Mouse (Mus musculus): ENCODE measurements around the gene Lrmp. TPM values are rescaled to one million over a fixed set of nuclear protein-coding genes. Genes with fewer than 3 reads are reported as not detected.

Lrmp gene
- polyA plus RNA-seq, 1 experiment, result 1.6 TPM

DNA sequence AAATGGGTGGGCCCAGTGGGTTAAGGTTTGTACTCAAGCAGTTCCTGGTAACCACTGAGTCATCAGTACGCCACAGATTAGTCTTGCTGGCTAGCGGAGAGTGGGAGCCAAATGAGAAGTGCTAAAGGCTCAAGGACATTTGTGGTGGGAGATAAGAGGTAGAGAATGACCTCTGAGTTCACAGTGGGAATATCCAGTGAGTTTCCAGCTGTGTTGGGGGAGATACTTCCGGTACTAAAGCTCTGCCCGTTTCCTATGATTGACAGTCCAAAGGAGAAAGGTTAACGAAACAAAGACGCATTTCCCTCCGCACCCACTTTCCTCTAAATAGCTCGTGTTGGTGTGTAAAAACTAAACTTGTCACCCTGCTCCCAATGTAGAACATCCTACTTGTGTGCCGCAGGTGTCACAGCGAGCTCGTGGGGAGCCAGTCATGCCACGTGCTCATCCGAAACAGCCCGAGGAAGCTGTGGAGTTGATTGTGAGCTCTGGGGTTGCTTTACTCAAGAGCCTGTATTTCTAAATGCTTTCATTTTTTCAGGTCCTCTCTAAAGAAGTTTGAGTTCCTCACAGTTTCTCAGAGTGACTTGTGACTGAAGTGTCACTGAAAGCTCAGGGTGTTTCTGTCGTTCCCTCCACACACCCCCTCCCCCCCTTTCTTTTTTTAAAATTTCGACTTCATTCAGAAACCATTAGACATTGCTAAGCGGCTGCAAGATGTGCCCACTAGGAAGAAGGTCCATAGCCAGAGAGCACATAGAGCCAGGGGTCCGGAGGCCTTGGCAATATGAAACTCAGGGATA is 5.5 kb downstream of the Lrmp start:
- Histone ChIP-seq H3K27ac (ENCODE audit: insufficient read depth, low read length) (no peak overlapping the region), H3K4me3 (ENCODE audit: insufficient read depth, low read length) (no peak overlapping the region), H3K4me1 (ENCODE audit: control insufficient read depth, insufficient read depth, low read length) (no peaks in the 10 kb centered on the region)
- TF ChIP-seq POLR2A (IDR thresholded peaks at IDR 0.05; ENCODE audit: extremely low read depth, insufficient read depth, low read length) (no peak), CTCF (IDR thresholded peaks at IDR 0.05; ENCODE audit: extremely low read depth, insufficient read depth, low read length) (no peak)

DNA sequence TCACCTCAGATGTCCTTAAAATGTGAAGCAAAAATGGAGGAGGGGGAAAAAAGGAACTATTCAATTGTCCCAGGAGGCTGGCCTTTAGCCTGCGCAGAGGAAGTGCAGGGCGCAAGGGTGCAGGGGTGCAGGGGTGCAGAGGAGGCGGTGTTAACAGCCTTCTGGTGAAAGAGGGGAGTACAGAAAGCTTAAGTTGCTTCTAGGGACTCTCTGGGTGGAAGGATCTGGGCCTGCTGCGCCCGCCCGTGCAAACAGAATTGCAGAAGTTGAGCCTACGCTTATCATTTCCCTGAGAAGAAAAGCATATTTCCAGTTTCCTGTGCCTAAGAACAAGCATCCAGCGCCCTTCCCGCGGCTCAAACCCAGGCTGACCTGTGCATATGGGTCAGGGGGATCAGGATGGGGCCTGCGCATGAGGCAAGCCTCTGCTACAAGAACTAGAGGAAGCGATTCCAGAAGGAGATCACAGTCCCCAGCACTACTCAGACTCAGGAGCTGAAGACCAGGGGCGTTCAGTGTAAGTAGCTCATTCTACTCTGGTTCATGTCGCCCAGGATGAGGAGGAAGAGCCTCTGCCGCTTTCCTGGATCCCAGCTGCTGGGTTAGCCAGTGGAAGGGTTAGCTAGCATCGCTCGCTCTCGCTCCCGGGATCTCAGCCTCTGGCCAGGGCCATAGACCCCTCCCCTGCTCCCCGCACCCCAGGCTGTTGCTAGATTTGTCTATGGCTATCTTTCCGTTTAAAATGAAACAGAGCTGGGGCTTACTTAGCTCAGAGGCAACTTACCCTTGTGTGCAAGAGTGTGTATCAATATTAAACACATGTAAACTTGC is 6.4 kb downstream of the Lrmp start:
- Histone ChIP-seq H3K4me1 (ENCODE audit: control insufficient read depth, insufficient read depth, low read length) (no peaks in the 10 kb centered on the region), H3K27ac (ENCODE audit: insufficient read depth, low read length) (no peak overlapping the region), H3K4me3 (ENCODE audit: insufficient read depth, low read length) (no peak overlapping the region)
- TF ChIP-seq CTCF (IDR thresholded peaks at IDR 0.05; ENCODE audit: extremely low read depth, insufficient read depth, low read length) (no peak), POLR2A (IDR thresholded peaks at IDR 0.05; ENCODE audit: extremely low read depth, insufficient read depth, low read length) (no peak)

DNA sequence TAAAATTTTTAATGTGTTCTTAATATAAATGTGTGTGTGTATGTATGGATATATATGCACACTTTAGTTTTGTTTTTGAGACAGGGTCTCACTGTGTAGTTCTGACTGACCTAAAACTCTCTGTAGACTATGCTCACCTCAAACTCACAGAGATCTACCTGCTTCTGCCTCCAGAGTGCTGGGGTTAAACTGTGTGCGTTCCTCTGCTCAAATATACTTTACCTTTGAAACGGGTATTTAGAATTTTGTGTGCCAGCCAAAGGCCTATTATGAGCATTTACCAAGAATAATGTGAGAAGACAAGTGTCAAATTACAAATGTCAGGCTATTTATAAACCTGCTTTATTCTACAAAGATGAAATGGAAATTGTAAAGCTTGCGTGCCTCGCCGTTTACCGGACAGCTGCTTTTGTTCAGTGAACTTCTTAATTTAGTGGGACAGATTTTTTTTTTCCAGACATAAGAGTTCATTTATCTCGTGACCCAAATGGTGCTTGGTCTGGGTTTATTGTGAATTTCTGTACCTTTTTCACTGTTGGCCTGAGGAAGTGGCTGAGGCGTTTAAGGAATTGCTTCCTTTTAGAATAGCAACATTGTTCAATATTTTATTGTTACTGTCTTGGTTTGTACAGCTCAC is 7.1 kb downstream of the Lrmp start:
- Histone ChIP-seq H3K27ac (ENCODE audit: insufficient read depth, low read length) (no peak overlapping the region), H3K4me3 (ENCODE audit: insufficient read depth, low read length) (no peak overlapping the region), H3K4me1 (ENCODE audit: control insufficient read depth, insufficient read depth, low read length) (no peaks in the 10 kb centered on the region)
- no peak for TF ChIP-seq CTCF (IDR thresholded peaks at IDR 0.05; ENCODE audit: extremely low read depth, insufficient read depth, low read length)
- TF ChIP-seq POLR2A (IDR thresholded peaks at IDR 0.05; ENCODE audit: extremely low read depth, insufficient read depth, low read length), result no peak

DNA sequence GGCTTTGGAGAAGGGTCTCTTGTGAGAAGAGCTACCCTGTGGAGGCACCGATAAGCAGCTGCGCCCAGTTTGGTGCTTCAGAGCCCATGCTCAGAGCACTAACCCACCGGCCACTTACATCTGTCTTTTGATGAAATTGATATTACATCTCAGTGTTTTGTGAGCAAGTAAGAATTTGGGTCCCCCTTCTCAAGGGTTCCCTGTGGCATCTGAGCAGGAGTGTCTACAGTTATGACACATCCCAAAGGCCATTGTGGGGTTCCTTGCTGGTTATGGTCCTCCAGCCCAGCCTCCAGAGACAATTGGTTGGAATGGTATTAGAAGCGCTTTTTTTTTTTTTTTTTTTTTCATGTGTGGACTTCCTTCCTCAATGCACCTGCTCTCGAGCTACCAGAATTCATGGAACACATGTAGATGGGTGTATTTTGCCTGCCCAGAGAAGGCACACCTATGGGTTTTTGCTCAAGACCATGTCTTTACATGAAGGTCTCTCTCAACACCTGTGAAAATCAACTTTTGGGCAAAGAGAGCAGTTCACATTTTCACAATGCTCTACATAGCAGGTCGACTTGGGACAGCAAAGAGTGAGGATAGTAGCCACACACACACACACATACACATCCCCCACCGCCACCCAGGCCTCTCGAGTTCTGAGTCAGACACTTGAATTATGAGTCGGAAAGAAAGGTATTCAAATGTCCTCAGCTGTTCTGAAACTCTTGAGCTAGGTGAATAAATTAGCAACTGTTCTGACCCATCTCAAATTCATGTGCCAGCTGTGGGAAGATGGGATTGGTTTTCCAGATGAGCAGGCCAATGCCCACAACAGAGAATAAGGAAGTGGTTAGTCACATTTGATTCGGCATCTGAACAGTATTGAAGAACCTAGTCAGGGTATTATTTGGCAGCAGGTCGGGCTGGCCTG is 7.9 kb downstream of the Lrmp start:
- TF ChIP-seq POLR2A (IDR thresholded peaks at IDR 0.05; ENCODE audit: extremely low read depth, insufficient read depth, low read length), result no peak
- no peak for TF ChIP-seq CTCF (IDR thresholded peaks at IDR 0.05; ENCODE audit: extremely low read depth, insufficient read depth, low read length)
- Histone ChIP-seq H3K4me1 (ENCODE audit: control insufficient read depth, insufficient read depth, low read length) (no peaks in the 10 kb centered on the region), H3K4me3 (ENCODE audit: insufficient read depth, low read length) (no peak overlapping the region), H3K27ac (ENCODE audit: insufficient read depth, low read length) (no peak overlapping the region)

DNA sequence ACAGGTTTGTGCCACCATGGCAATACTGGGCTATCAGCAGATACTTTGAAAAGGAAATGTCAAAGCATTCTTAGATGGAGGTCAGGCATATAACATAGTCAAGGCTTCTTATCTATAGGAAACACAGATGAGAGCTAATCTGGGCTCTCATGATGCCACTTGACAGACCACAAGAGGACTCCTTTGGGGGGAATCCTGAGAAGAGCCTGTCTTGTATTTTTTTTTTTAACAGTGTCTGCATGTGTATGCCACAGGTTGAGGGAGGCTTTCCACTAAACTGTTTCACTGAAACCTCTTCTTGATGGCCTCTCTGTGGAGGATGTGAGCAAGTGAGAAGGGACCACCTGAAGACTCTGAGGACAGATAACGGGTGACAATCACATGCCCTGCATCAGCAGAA is 9.2 kb downstream of the Lrmp start:
- Histone ChIP-seq H3K4me3 (ENCODE audit: insufficient read depth, low read length) (no peak overlapping the region), H3K27ac (ENCODE audit: insufficient read depth, low read length) (no peak overlapping the region), H3K4me1 (ENCODE audit: control insufficient read depth, insufficient read depth, low read length) (no peaks in the 10 kb centered on the region)
- TF ChIP-seq CTCF (IDR thresholded peaks at IDR 0.05; ENCODE audit: extremely low read depth, insufficient read depth, low read length), result no peak
- no peak for TF ChIP-seq POLR2A (IDR thresholded peaks at IDR 0.05; ENCODE audit: extremely low read depth, insufficient read depth, low read length)

DNA sequence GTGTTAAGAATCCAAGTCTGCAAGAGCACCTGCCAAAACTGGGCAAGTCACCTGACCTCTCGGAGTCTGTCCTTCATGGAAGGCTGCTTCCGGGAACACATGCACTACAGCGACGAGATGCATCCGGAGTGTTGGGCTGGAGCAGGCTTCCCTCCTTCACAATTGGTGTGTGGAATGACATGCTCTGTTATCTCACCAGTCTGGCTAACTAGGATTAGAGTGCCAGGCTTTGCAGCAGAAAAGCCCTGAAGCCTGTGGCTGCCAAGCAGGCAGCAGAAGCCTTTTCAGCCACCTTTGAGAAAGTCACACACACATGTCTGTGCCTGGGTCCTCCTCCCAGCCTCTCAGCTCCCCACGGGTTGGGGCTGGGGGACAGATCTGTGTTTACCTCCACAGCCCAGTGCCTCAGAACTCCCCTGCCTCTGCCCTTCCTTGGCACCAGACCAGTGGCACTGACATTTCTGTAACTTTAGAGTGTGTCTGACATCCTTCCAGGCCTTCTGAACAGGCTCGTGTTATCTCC is 10.2 kb downstream of the Lrmp start:
- no peak overlapping the region for H3K4me3 ChIP-seq (ENCODE audit: insufficient read depth, low read length)
- no peak overlapping the region for H3K27ac ChIP-seq (ENCODE audit: insufficient read depth, low read length)
- no peaks in the 10 kb centered on the region for H3K4me1 ChIP-seq (ENCODE audit: control insufficient read depth, insufficient read depth, low read length)
- TF ChIP-seq CTCF (IDR thresholded peaks at IDR 0.05; ENCODE audit: extremely low read depth, insufficient read depth, low read length) (no peak), POLR2A (IDR thresholded peaks at IDR 0.05; ENCODE audit: extremely low read depth, insufficient read depth, low read length) (no peak)

DNA sequence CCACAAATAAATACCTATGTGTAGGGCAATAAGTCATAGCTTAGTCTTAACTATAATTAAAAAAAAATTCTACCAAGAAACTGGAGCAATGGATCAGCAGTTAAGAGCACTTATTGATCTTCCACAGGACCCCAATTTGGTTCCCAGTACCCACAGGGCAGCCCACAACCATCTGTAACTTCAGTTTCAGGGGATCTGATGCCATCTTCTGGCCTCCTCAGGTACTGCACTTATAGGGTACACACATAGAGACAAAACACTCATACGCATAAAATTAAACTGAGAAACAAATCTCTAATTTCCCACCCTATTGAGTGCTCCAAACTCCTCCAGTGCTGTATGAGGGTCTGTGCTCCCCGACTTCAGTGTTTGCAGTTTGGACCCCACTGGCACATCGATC is 12.2 kb downstream of the Lrmp start:
- Histone ChIP-seq H3K4me1 (ENCODE audit: control insufficient read depth, insufficient read depth, low read length) (no peaks in the 10 kb centered on the region), H3K4me3 (ENCODE audit: insufficient read depth, low read length) (no peak overlapping the region), H3K27ac (ENCODE audit: insufficient read depth, low read length) (no peak overlapping the region)
- TF ChIP-seq CTCF (IDR thresholded peaks at IDR 0.05; ENCODE audit: extremely low read depth, insufficient read depth, low read length) (no peak), POLR2A (IDR thresholded peaks at IDR 0.05; ENCODE audit: extremely low read depth, insufficient read depth, low read length) (no peak)

DNA sequence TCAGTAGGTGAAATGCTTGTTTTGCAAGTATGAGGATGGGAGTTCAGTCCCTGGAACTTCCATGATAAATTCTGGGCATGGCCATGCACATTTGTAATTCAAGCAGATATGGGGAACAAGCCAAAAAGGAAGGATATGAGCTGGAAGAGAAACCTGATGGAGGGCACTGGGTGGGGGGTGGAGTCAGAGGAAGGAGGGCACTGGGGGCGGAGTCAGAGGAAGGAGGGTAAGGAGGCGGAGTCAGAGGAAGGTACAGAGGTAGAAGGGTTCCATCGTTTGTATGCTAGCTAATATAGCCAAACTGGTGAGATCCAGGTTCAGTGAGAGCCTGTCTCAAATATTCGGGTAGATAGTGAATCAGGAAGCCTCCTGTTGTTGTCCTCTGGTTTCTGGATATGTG is 14.1 kb downstream of the Lrmp start:
- TF ChIP-seq POLR2A (IDR thresholded peaks at IDR 0.05; ENCODE audit: extremely low read depth, insufficient read depth, low read length) (no peak), CTCF (IDR thresholded peaks at IDR 0.05; ENCODE audit: extremely low read depth, insufficient read depth, low read length) (no peak)
- H3K27ac ChIP-seq (ENCODE audit: insufficient read depth, low read length), result no peak overlapping the region
- no peak overlapping the region for H3K4me3 ChIP-seq (ENCODE audit: insufficient read depth, low read length)
- H3K4me1 ChIP-seq (ENCODE audit: control insufficient read depth, insufficient read depth, low read length), result no peaks in the 10 kb centered on the region
